Mouse (Mus musculus): ENCODE measurements around the gene Tprn.

DNA sequence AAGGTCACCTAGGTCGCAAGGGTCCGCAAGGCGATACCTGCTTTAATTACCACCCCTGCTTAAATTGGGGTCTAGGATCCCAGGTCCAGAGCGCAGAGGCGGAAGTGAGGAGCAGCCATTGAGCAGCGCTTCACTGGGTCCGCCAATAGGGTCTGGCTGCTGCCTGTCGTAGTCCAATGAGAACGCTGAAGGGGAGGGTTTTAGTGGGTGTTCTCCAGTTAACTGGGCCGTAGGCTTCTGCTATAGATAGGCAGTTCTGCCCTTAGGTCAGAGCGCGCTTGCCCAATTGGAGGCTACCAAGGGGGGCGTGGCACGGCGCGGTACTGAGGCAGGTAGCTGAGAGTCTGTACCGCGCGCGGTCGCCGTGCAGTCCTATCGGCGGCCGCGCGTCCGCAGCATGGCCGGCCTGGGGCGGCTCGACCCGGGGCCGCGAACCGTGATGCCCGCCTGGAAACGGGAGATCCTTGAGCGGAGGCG, at the start of gene Tprn:
- TF ChIP-seq CTCF (IDR thresholded peaks at IDR 0.05; ENCODE audit: low read depth, low read length) (no peak), POLR2A (IDR thresholded peaks at IDR 0.05; ENCODE audit: borderline replicate concordance, low read depth, low read length) (no peak)
